Mouse (Mus musculus) embryonic fibroblast, embryonic 13.5 days (primary cell): ENCODE results near the gene Dynlt1b. TPM values are rescaled to one million over a fixed set of nuclear protein-coding genes. Genes with fewer than 3 reads are reported as not detected.
"Not testable (repeated sequence)": the region's sequence is repeated elsewhere in the genome, so short reads cannot be mapped to it uniquely, and the experiment has no call there.

ENCODE experiments used
- H3K27ac ChIP-seq: 2 replicates; pipeline ENCODE4 v1.5.1; 2012; ENCODE audit warnings: low read length, control low read depth, inconsistent platforms; ENCODE audit not compliant: insufficient read depth
- H3K4me1 ChIP-seq: 2 replicates; pipeline ENCODE4 v1.6.1; 2011; ENCODE audit warnings: low read length; ENCODE audit not compliant: control insufficient read depth, insufficient read depth
- H3K4me3 ChIP-seq: 2 replicates; pipeline ENCODE4 v1.5.1; 2011; ENCODE audit warnings: mild to moderate bottlenecking, control low read depth, low read length; ENCODE audit not compliant: insufficient read depth
- POLR2A ChIP-seq: IDR thresholded peaks from 2 replicates; pipeline ENCODE4 v1.6.1; 2011; ENCODE audit warnings: low read depth, mild to moderate bottlenecking, control low read depth, low read length, moderate library complexity
- polyA plus RNA-seq: library from polyadenylated mRNA; stranded (reverse); fragments of >200 nt; gene quantifications from 2 replicates; pipeline ENCODE4 v1.2.4, GENCODE M21; 2011; ENCODE audit warnings: low read depth; ENCODE audit not compliant: missing spikeins, insufficient read length

Dynlt1b gene
- polyA plus RNA-seq, 1 experiment = 211 TPM

DNA sequence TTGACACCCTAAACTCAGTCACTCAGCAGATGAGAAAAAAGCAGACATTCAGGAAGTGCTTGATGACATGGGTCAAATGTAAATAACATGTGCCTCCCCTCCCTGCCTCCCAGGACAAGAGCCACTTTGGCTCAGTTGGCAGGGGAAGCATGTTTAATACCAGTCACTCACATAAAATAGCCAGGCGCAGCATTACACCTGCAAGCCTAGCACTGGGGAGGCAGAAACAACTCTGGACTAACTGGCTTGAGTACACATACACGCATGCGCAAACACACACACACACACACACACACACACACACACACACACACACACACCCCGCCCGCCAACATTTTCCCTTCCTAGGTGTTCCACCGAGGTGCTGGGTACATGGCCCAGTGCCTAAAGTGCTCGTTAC, 40.8 kb downstream of the Dynlt1b start:
- H3K4me1 ChIP-seq, H3K4me3 ChIP-seq, H3K27ac ChIP-seq: not testable (repeated sequence)

GRCm38 (mm10) chr17:6475270-6475669, 45.4 kb downstream of the Dynlt1b start:
- H3K4me1 ChIP-seq, H3K27ac ChIP-seq: not testable (repeated sequence)
- 0 out of 2 replicates have a peak overlapping the region, but pooled peaks have one; percentile 7 for H3K4me3 ChIP-seq

GRCm38 (mm10) chr17:6475913-6476312, 46.0 kb downstream of the Dynlt1b start:
- H3K27ac ChIP-seq, H3K4me1 ChIP-seq: not testable (repeated sequence)
- peak overlapping the region; percentile 48 for H3K4me3 ChIP-seq

DNA sequence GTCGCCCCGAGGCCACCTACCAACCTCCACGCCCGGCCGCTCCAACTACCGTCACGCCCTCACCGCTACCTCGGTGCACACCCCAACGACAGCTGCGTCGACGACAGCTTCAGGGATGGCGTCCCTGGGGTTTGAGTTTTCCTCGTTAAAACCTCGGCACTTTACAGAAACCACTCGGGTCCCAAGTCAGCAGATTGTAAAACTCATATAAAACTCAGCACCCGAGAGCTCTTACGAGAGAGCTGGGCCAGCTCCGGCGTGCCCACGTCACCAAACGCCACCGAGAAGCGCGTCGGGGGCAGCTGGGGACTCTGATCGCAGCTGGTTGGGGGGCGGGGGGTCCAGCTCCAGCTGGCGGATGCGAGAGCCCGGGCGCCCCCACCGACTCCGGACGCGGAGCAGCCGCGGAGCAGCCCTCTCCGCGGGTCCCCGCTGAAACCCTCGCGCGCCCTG, 46.6 kb downstream of the Dynlt1b start:
- peak overlapping the region; percentile 48 for H3K4me3 ChIP-seq
- not testable (repeated sequence) for H3K4me1 ChIP-seq

GRCm38 (mm10) chr17:6477026-6477425, 47.1 kb downstream of the Dynlt1b start:
- peak; percentile 61 for TF ChIP-seq POLR2A
- not testable (repeated sequence) for H3K4me1 ChIP-seq, H3K27ac ChIP-seq
- peak overlapping the region; percentile 48 for H3K4me3 ChIP-seq

More for the DNA sequence above, 46.6 kb downstream of the Dynlt1b start:
- not testable (repeated sequence) for H3K27ac ChIP-seq

DNA sequence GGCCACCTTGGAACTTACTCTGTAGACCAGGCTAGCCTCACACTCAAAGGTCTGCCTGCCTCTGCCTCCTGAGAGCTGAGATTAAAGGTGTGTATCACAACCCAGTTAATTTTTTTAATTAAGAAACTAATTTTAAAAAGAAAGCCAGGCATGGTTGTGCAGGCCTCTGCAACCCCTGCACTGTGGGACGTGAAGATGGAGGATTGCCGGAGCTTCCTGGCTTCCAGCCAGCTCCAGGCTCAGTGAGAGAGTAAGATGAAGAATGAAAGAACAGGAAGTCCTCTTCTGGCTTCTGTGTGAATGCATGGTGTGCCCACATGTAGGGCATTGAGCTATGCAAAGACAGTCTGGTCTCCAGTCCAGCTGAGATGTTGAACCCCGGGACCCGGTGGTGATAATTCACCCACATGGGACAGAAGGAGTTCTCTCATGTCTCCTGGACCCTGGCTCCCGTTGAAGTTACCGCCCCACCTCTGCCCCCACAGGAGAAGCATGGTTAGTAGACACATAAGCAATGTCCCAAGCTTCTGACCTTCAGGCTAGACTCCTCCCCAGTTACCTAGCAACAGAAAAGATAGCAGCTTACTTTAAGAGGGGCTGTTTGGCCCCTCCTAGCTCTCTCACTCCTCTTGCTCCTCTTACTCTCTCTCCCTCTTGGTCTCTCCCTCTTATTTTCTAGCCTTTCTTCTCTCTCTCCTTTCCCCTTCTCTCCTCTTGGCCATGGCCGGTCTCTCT, 51.1 kb downstream of the Dynlt1b start:
- H3K4me3 ChIP-seq, H3K27ac ChIP-seq, H3K4me1 ChIP-seq: not testable (repeated sequence)

DNA sequence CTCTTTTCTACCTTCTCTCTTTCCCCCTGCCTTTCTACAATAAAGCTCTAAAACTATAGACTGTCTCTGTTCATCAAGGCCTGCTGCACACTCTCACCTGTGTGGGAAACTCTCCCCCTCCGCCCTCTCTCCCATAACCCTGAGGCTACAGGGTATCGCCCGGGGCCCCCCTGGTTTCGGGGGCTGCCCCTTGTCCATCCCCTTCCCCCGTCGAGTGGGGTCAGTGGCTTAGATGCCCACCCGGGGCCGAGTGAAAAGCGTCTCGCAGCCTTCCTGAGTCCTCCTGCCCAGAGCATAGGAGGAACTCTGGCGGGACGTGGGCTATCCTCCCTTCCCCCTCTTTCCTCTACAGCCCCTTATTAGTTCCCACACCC, 51.7 kb downstream of the Dynlt1b start:
- H3K4me3 ChIP-seq, H3K4me1 ChIP-seq, H3K27ac ChIP-seq: not testable (repeated sequence)

DNA sequence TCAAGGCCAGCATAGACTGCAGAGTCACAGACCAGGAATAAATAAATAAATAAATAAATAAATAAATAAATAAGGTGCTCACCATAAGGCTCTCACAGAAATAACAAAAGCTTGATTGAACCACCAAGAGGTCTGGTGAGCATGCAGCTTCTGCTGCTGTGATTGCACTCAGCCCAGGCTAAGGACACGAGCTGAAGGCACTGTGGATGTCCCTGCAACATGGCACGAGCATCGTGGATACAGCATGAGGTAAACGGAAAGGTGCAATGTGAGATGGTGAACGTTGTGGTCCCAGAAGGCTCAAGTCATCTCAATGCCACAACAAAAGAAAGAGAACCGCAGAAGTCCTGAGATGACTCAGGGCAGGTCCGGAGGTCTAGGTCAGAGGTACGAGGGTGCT, 52.3 kb downstream of the Dynlt1b start:
- H3K27ac ChIP-seq, H3K4me1 ChIP-seq, H3K4me3 ChIP-seq: not testable (repeated sequence)

Other genes with a start within 250 kb of the Dynlt1b start
- gene Tmem181a, start 173.3 kb upstream of the Dynlt1b start, polyA plus RNA-seq = 29.0 and 31.8 TPM in 2 replicates
- gene Dynlt1a, start 112.6 kb upstream of the Dynlt1b start, polyA plus RNA-seq = 1.6 and 1.8 TPM in 2 replicates
- gene Dynlt1c, start 171.6 kb downstream of the Dynlt1b start, polyA plus RNA-seq = 11.2 and 14.7 TPM in 2 replicates
- 62.2 and 71.5 TPM in 2 replicates for gene Dynlt1f, start 225.8 kb downstream of the Dynlt1b start, polyA plus RNA-seq
- not detected in 2 replicates for gene Sytl3, start 229.0 kb downstream of the Dynlt1b start, polyA plus RNA-seq